Mouse (Mus musculus) erythroid progenitor cell, adult 5-6 weeks (primary cell): ENCODE data around the gene Kctd13. TPM values are rescaled to one million over a fixed set of nuclear protein-coding genes. Genes with fewer than 3 reads are reported as not detected.
"Not testable (repeated sequence)": the region's sequence is repeated elsewhere in the genome, so short reads cannot be mapped to it uniquely, and the experiment has no call there.

Experiments used
- ATAC-seq: replicated peaks from 2 replicates; pipeline ENCODE4 v1.8.0; 2016; ENCODE audit warnings: moderate number of reproducible peaks, mild to moderate bottlenecking, moderate TSS enrichment, inconsistent platforms; ENCODE audit not compliant: poor library complexity, low FRiP score, severe bottlenecking
- total RNA-seq, 2 experiments: library from RNA; stranded (forward) in 1 of 2; stranded (reverse) in 1 of 2; fragments of 150-400 nt in 1 of 2; fragments of 186-747, 209-891 nt in 1 of 2; gene quantifications; 2 replicates each; pipeline versions ENCODE4 v1.2.3 to v1.2.4; 2015 to 2017; ENCODE audit warnings: low replicate concordance in 2 of 2

The Kctd13 gene
- total RNA-seq (2015; ENCODE audit: low replicate concordance) = 21.6 TPM in 1 of 2 replicates, not detected in the other
- total RNA-seq (2017; ENCODE audit: low replicate concordance) = 0.53 and 3.3 TPM in 2 replicates

- ATAC-seq = peak; percentile 94
These were observed at the start of gene Kctd13 for GRCm38 (mm10) chr7:126928384-126929037. Gene Kctd13, plus strand, starts transcription at chr7:126928879.

GRCm38 (mm10) chr7:126881040-126881439 lies 47.6 kb upstream of the Kctd13 start:
- no peak for ATAC-seq

- 0 out of 2 replicates have a peak, but pooled peaks have one; percentile 2 for ATAC-seq
These were observed 44.9 kb upstream of the Kctd13 start for GRCm38 (mm10) chr7:126883731-126884181.

GRCm38 (mm10) chr7:126884286-126885164 lies 44.2 kb upstream of the Kctd13 start, which contains the start of gene Taok2:
Gene Taok2, minus strand, starts transcription at chr7:126884703.
- peak; percentile 90 for ATAC-seq

- ATAC-seq = no peak
These were observed 41.4 kb upstream of the Kctd13 start for GRCm38 (mm10) chr7:126887281-126887680.

GRCm38 (mm10) chr7:126888852-126889251 lies 39.8 kb upstream of the Kctd13 start:
- no peak for ATAC-seq

GRCm38 (mm10) chr7:126896912-126897311 lies 31.8 kb upstream of the Kctd13 start:
- peak; percentile 0; the same call in 1 of the 2 replicates for ATAC-seq

- ATAC-seq = peak; percentile 79
These were observed 31.1 kb upstream of the Kctd13 start for GRCm38 (mm10) chr7:126897390-126898101.

GRCm38 (mm10) chr7:126898102-126898990 lies 30.3 kb upstream of the Kctd13 start:
- peak; percentile 93 for ATAC-seq

GRCm38 (mm10) chr7:126899781-126900180 lies 28.9 kb upstream of the Kctd13 start:
- not testable (repeated sequence) for ATAC-seq

- peak; percentile 74; the same call in 1 of the 2 replicates for ATAC-seq
These were observed 23.1 kb upstream of the Kctd13 start for GRCm38 (mm10) chr7:126905590-126905989.

GRCm38 (mm10) chr7:126914844-126915243 lies 13.8 kb upstream of the Kctd13 start:
- ATAC-seq = no peak

GRCm38 (mm10) chr7:126918356-126918755 lies 10.3 kb upstream of the Kctd13 start:
- ATAC-seq = not testable (repeated sequence)

- ATAC-seq = no peak
These were observed 8.7 kb upstream of the Kctd13 start for GRCm38 (mm10) chr7:126919973-126920372.

GRCm38 (mm10) chr7:126921563-126921962 lies 7.1 kb upstream of the Kctd13 start:
- ATAC-seq = no peak

GRCm38 (mm10) chr7:126922624-126923060 lies 6.0 kb upstream of the Kctd13 start, which contains the start of gene Tmem219:
Gene Tmem219, minus strand, starts transcription at chr7:126922917.
- ATAC-seq = no peak

GRCm38 (mm10) chr7:126923999-126924398 lies 4.7 kb upstream of the Kctd13 start:
- no peak for ATAC-seq

GRCm38 (mm10) chr7:126926299-126926698 lies 2.4 kb upstream of the Kctd13 start:
- ATAC-seq = no peak

- ATAC-seq = peak; percentile 39
These were observed 367 bp downstream of the Kctd13 start for GRCm38 (mm10) chr7:126929046-126929445.
